Comparison of ENCODE assay signal across 33 mouse cellular contexts in the genomic region with DNA sequence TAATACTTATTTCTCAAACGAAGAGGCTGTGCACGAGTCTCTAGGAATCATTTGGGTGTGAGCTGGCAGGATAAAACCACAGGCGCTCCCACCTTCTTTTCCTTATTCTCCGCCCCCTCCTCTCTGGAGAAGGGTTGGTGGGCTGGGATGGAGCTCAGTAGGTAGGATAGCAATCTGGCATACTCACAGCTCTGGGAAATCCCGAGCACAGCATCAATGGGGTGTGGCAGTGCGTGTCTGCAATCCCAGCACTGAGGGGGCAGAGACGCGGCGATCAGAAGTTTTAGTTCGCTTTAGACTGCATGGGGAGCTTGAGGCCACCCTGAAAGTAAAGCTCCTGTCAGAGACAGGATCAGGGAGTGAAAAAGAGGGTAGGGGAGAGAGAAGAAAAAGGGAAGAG. TPM values are rescaled to one million over a fixed set of nuclear protein-coding genes. Genes with fewer than 3 reads are reported as not detected.
DNase-seq lines count a peak whose midpoint lies in the region; ATAC-seq and TF ChIP-seq lines count a peak whose summit lies in the region.
"Had no signal": no experiment of that assay in that cellular context is flagged by ENCODE, and none has a peak within 500 bp of the region (broad histone marks: within the 10 kb centered on the region; RNA-seq: fewer than 3 reads in every experiment).

No protein-coding gene starts in this region.

- H3K27me3 ChIP-seq in kidney, embryonic 14.5 days (ENCODE audit: control insufficient read depth, insufficient read depth, low read length), result no peaks in the 10 kb centered on the region
- H3K27me3 ChIP-seq in kidney, adult 2 months (replicated peaks; ENCODE audit: control insufficient read depth, insufficient read depth, low read length), result no peaks in the 10 kb centered on the region
- no peaks in the 10 kb centered on the region for H3K27me3 ChIP-seq in kidney, postnatal 0 days (ENCODE audit: insufficient read depth, low read length)
- H3K27me3 ChIP-seq: CH12.LX; embryonic facial prominence, embryonic 15.5 days; hindbrain, embryonic 13.5 days; Patski had no signal

- ATAC-seq in frontal cortex, adult (ENCODE audit: low TSS enrichment), result peak; percentile 75
- peak; percentile 60; the same call in 1 of the 2 replicates for ATAC-seq in kidney, embryonic 14.5 days (ENCODE audit: low FRiP score, low TSS enrichment)
- no peak for ATAC-seq in kidney, postnatal 0 days (replicated peaks; ENCODE audit: low FRiP score, low read depth)
- ATAC-seq: forebrain, embryonic 14.5 days; forebrain, postnatal 0 days; hindbrain, embryonic 16.5 days; Patski had no signal

- H3K36me3 ChIP-seq in kidney, embryonic 14.5 days (ENCODE audit: control insufficient read depth, insufficient read depth, low read length), result no peaks in the 10 kb centered on the region
- no peaks in the 10 kb centered on the region for H3K36me3 ChIP-seq in kidney, adult 2 months (ENCODE audit: control insufficient read depth, insufficient read depth, low read length)
- H3K36me3 ChIP-seq in kidney, postnatal 0 days (ENCODE audit: insufficient read depth, low read length), result no peaks in the 10 kb centered on the region
- H3K36me3 ChIP-seq: embryonic facial prominence, embryonic 15.5 days; G1E; heart, embryonic 10.5 days; hindbrain, embryonic 10.5 days; hindbrain, embryonic 13.5 days had no signal

- TF ChIP-seq CTCF in kidney, adult 2 months (conservative IDR thresholded peaks at IDR 0.05; ENCODE audit: insufficient read depth, insufficient read length, low read depth, low read length), result no peak
- TF ChIP-seq CTCF in kidney, postnatal 0 days (IDR thresholded peaks at IDR 0.05; ENCODE audit: low read depth), result no peak

- no peak overlapping the region for H3K4me3 ChIP-seq in kidney, embryonic 14.5 days (ENCODE audit: low read length)
- H3K4me3 ChIP-seq in kidney, adult 2 months (ENCODE audit: insufficient read depth, low read depth, low read length), result no peak overlapping the region
- no peak overlapping the region for H3K4me3 ChIP-seq in kidney, postnatal 0 days (replicated peaks; ENCODE audit: low read depth, low read length)
- H3K4me3 ChIP-seq: embryonic facial prominence, embryonic 15.5 days; heart, adult 2 months; heart, embryonic 10.5 days; hindbrain, embryonic 10.5 days; hindbrain, embryonic 13.5 days had no signal

- H3K27ac ChIP-seq in kidney, embryonic 14.5 days (ENCODE audit: low read depth, low read length), result no peak overlapping the region
- H3K27ac ChIP-seq in kidney, adult 2 months (ENCODE audit: insufficient read depth, low read depth, low read length), result no peak overlapping the region
- no peak overlapping the region for H3K27ac ChIP-seq in kidney, postnatal 0 days
- H3K27ac ChIP-seq: embryonic facial prominence, embryonic 15.5 days; heart, adult 2 months; heart, embryonic 10.5 days; hindbrain, embryonic 10.5 days; hindbrain, embryonic 13.5 days had no signal

- no peak overlapping the region; the same call in 1 of the 2 replicates for H3K4me2 ChIP-seq in kidney, embryonic 14.5 days (replicated peaks; ENCODE audit: low read depth, low read length)
- H3K4me2 ChIP-seq in kidney, postnatal 0 days (ENCODE audit: low read length), result peak overlapping the region; percentile 36; the same call in 1 of the 2 replicates
- H3K4me2 ChIP-seq: embryonic facial prominence, embryonic 15.5 days; hindbrain, embryonic 13.5 days had no signal

- DNase-seq in frontal cortex, postnatal 10 days (ENCODE audit: low spot score in 2 of 2), result no peak
- DNase-seq in kidney, adult 2 months, result no peak
- DNase-seq in kidney, postnatal 0 days (ENCODE audit: low spot score), result peak; percentile 8
- DNase-seq in kidney, adult 11 months, result no peak
- peak; percentile 5 for DNase-seq in right cerebral cortex, postnatal 25 days
- DNase-seq in right cerebral cortex, postnatal 14 days, result no peak
- DNase-seq: adrenal gland, postnatal 10 days; adrenal gland, postnatal 36 days; B cell, adult 2 months; cerebellum, adult 11 months; cerebellum, adult 2 months; cerebellum, adult 9-11 months; cerebellum, postnatal 25 days; forebrain, postnatal 0 days; gastrocnemius, postnatal 10 days; gastrocnemius, postnatal 36 days; heart, adult 2 months; heart, postnatal 10 days; heart, postnatal 36 days had no signal

- H3K9ac ChIP-seq in kidney, embryonic 14.5 days (ENCODE audit: low read depth, low read length), result no peak overlapping the region
- H3K9ac ChIP-seq in kidney, postnatal 0 days (ENCODE audit: low read depth, low read length), result no peak overlapping the region
- H3K9ac ChIP-seq: embryonic facial prominence, embryonic 15.5 days; forebrain, postnatal 0 days; hindbrain, embryonic 13.5 days had no signal

- 36% methylated on average over 10 of the region's 10 CpGs for WGBS in kidney, embryonic 14.5 days
- WGBS in kidney, adult 2 months, result 39% methylated on average over 10 of the region's 10 CpGs
- 31% methylated on average over 10 of the region's 10 CpGs for WGBS in kidney, postnatal 0 days

- no peaks in the 10 kb centered on the region for H3K9me3 ChIP-seq in kidney, embryonic 14.5 days (ENCODE audit: control insufficient read depth, low read length)
- H3K9me3 ChIP-seq in kidney, postnatal 0 days (replicated peaks; ENCODE audit: low read length), result no peaks in the 10 kb centered on the region
- H3K9me3 ChIP-seq: embryonic facial prominence, embryonic 15.5 days; G1E; heart, embryonic 10.5 days; hindbrain, embryonic 10.5 days; hindbrain, embryonic 13.5 days had no signal

- H3K4me1 ChIP-seq in kidney, embryonic 14.5 days (ENCODE audit: control insufficient read depth, insufficient read depth, low read length), result no peaks in the 10 kb centered on the region
- no peaks in the 10 kb centered on the region for H3K4me1 ChIP-seq in kidney, adult 2 months (ENCODE audit: control insufficient read depth, insufficient read depth, low read length)
- H3K4me1 ChIP-seq in kidney, postnatal 0 days (replicated peaks; ENCODE audit: insufficient read depth, low read length), result no peaks in the 10 kb centered on the region
- H3K4me1 ChIP-seq: embryonic facial prominence, embryonic 15.5 days; heart, embryonic 10.5 days; hindbrain, embryonic 10.5 days; hindbrain, embryonic 13.5 days had no signal

- no peak for TF ChIP-seq POLR2A in kidney, adult 2 months (IDR thresholded peaks at IDR 0.05; ENCODE audit: low read depth, low read length)

RNA-seq across cellular contexts. Expression of a gene that starts 2.0 kb away (rescaled TPM):
- not detected in 2 replicates for polyA plus RNA-seq in kidney, embryonic 14.5 days (2014; fragmentation: Nextera tagmentation; extraction: Ambion mirVana)
- polyA plus RNA-seq in kidney, adult 2 months (2012; rRNA removed), result 0.80 and 1.9 TPM in 2 replicates
- not detected in 2 replicates for polyA plus RNA-seq in kidney, postnatal 0 days (2015; fragmentation: Nextera tagmentation; extraction: Ambion mirVana)
- polyA plus RNA-seq: cerebellum, adult 2 months; embryonic facial prominence, embryonic 11.5 days; embryonic facial prominence, embryonic 15.5 days; forebrain, embryonic 14.5 days; forebrain, postnatal 0 days; G1E; heart, adult 2 months; heart, embryonic 10.5 days; hindbrain, embryonic 10.5 days; hindbrain, embryonic 13.5 days; hindbrain, embryonic 16.5 days; Patski had no signal

RNA-seq across cellular contexts. Expression of a gene that starts 31.7 kb away (rescaled TPM):
- 180 and 185 TPM in 2 replicates for polyA plus RNA-seq in kidney, embryonic 14.5 days (2014; fragmentation: Nextera tagmentation; extraction: Ambion mirVana)
- 3.3 and 5.6 TPM in 2 replicates for polyA plus RNA-seq in kidney, adult 2 months (2012; rRNA removed)
- polyA plus RNA-seq in kidney, postnatal 0 days (2015; fragmentation: Nextera tagmentation; extraction: Ambion mirVana), result 68.5 and 84.4 TPM in 2 replicates

RNA-seq across cellular contexts. Expression of a gene that starts 57.7 kb away (rescaled TPM):
- not detected in 2 replicates for polyA plus RNA-seq in kidney, embryonic 14.5 days (2014; fragmentation: Nextera tagmentation; extraction: Ambion mirVana)
- not detected in 2 replicates for polyA plus RNA-seq in kidney, adult 2 months (2012; rRNA removed)
- polyA plus RNA-seq in kidney, postnatal 0 days (2015; fragmentation: Nextera tagmentation; extraction: Ambion mirVana), result not detected in 2 replicates
- polyA plus RNA-seq: cerebellum, adult 2 months; embryonic facial prominence, embryonic 11.5 days; embryonic facial prominence, embryonic 15.5 days; forebrain, embryonic 11.5 days; forebrain, embryonic 14.5 days; forebrain, postnatal 0 days; G1E; heart, adult 2 months; heart, embryonic 10.5 days; heart, embryonic 14.5 days; hindbrain, embryonic 10.5 days; hindbrain, embryonic 13.5 days; hindbrain, embryonic 16.5 days; Patski had no signal

Comparison
In these comparisons a context has a peak if more than half of its experiments do, and no peak if none do; other contexts are left out.
1. DNase-seq: peak in kidney, postnatal 0 days (single experiment) and right cerebral cortex, postnatal 25 days (single experiment); none in frontal cortex, postnatal 10 days (0 of 2), kidney, adult 2 months (single experiment), kidney, adult 11 months (single experiment) and right cerebral cortex, postnatal 14 days (single experiment).
2. RNA of a gene that starts 31.7 kb away (polyA plus RNA-seq): 180 to 185 TPM in kidney, embryonic 14.5 days and 68.5 to 84.4 TPM in kidney, postnatal 0 days; 3.3 to 5.6 TPM in kidney, adult 2 months; every median in the first group is over 10 times any median in the second.